29 mouse cellular contexts compared by ENCODE assay signal in genomic region chr4:79362522-79362921, GRCm38 (mm10).
DNase-seq lines count a peak whose midpoint lies in the region; ATAC-seq and TF ChIP-seq lines count a peak whose summit lies in the region.
"Had no signal": no experiment of that assay in that cellular context is flagged by ENCODE, and none has a peak within 500 bp of the region (broad histone marks: within the 10 kb centered on the region; RNA-seq: fewer than 3 reads in every experiment).

No protein-coding gene starts in this region.

- H3K4me2 ChIP-seq in liver, postnatal 0 days (ENCODE audit: low read depth, low read length): no peak overlapping the region
- H3K4me2 ChIP-seq: embryonic facial prominence, embryonic 13.5 days; embryonic facial prominence, embryonic 15.5 days; forebrain, embryonic 12.5 days had no signal

- no peak overlapping the region for H3K27ac ChIP-seq in liver, postnatal 0 days (ENCODE audit: low read depth)
- H3K27ac ChIP-seq: embryonic facial prominence, embryonic 13.5 days; embryonic facial prominence, embryonic 15.5 days; forebrain, embryonic 10.5 days; forebrain, embryonic 12.5 days had no signal

- no peaks in the 10 kb centered on the region for H3K27me3 ChIP-seq in liver, postnatal 0 days (ENCODE audit: insufficient read depth, low read length)
- H3K27me3 ChIP-seq: CH12.LX; embryonic facial prominence, embryonic 13.5 days; embryonic facial prominence, embryonic 15.5 days; forebrain, embryonic 12.5 days; Patski had no signal

- no peaks in the 10 kb centered on the region for H3K9me3 ChIP-seq in liver, postnatal 0 days (ENCODE audit: low read length)
- H3K9me3 ChIP-seq: embryonic facial prominence, embryonic 13.5 days; embryonic facial prominence, embryonic 15.5 days; forebrain, embryonic 10.5 days; forebrain, embryonic 12.5 days; G1E had no signal

- H3K4me1 ChIP-seq in liver, postnatal 0 days (ENCODE audit: insufficient read depth): no peaks in the 10 kb centered on the region
- H3K4me1 ChIP-seq: embryonic facial prominence, embryonic 13.5 days; embryonic facial prominence, embryonic 15.5 days; forebrain, embryonic 10.5 days; forebrain, embryonic 12.5 days had no signal

- intact Hi-C loops in heart, postnatal 14 days (cut with DNase I): no loop called here

- H3K36me3 ChIP-seq in liver, postnatal 0 days (replicated peaks; ENCODE audit: insufficient read depth, low read length): no peaks in the 10 kb centered on the region
- H3K36me3 ChIP-seq: embryonic facial prominence, embryonic 13.5 days; embryonic facial prominence, embryonic 15.5 days; forebrain, embryonic 10.5 days; forebrain, embryonic 12.5 days; G1E had no signal

- no peak for TF ChIP-seq CTCF in liver, postnatal 0 days (IDR thresholded peaks at IDR 0.05; ENCODE audit: low read depth)

- 75% methylated on average over 4 of the region's 4 CpGs for WGBS in liver, postnatal 0 days (ENCODE audit: insufficient replicate concordance)

- no peak for TF ChIP-seq EP300 in liver, postnatal 0 days (IDR thresholded peaks at IDR 0.05; ENCODE audit: low read depth)

- ATAC-seq in liver, postnatal 0 days: no peak
- ATAC-seq: CD4-positive, CD25-positive, alpha-beta regulatory T cell, adult 4 months; forebrain, embryonic 14.5 days; forebrain, embryonic 16.5 days; Patski had no signal

- H3K4me3 ChIP-seq in liver, postnatal 0 days (ENCODE audit: low read depth, low read length): no peak overlapping the region
- H3K4me3 ChIP-seq: embryonic facial prominence, embryonic 13.5 days; embryonic facial prominence, embryonic 15.5 days; erythroblast, embryonic 14.5 days; forebrain, embryonic 10.5 days; forebrain, embryonic 12.5 days had no signal

- peak; percentile 67 for DNase-seq in heart, adult 11 months
- DNase-seq in heart, postnatal 14 days: no peak
- DNase-seq in ES-CJ7 (ENCODE audit: low read depth, low spot score) (peak; percentile 74), R1 (ENCODE audit: low read depth, low spot score) (peak; percentile 76), ZHBTc4 (ENCODE audit: low read depth, low spot score) (peak; percentile 65)
- DNase-seq in liver, postnatal 0 days: no peak
- no peak for DNase-seq in kidney, postnatal 14 days
- DNase-seq: adrenal gland, adult 2 months; adrenal gland, postnatal 10 days; adrenal gland, postnatal 25 days; B cell, adult 2 months; cerebellum, adult 11 months; cerebellum, adult 18-20 months; cerebellum, adult 8-10 months; cerebellum, adult 9-11 months; cerebellum, postnatal 14 days; cerebellum, postnatal 36 days; embryo, embryonic 11 days had no signal

- H3K9ac ChIP-seq in liver, postnatal 0 days (replicated peaks): no peak overlapping the region
- H3K9ac ChIP-seq: embryonic facial prominence, embryonic 13.5 days; embryonic facial prominence, embryonic 15.5 days; forebrain, embryonic 12.5 days had no signal

Comparison
In these comparisons a context has a peak if more than half of its experiments do, and no peak if none do; other contexts are left out.
1. DNase-seq: peak in heart, adult 11 months (single experiment), ES-CJ7 (single experiment), R1 (single experiment) and ZHBTc4 (single experiment); none in heart, postnatal 14 days (0 of 2), liver, postnatal 0 days (single experiment) and kidney, postnatal 14 days (single experiment).